Mouse (Mus musculus) cerebellum, adult 2 months (tissue): ENCODE data around the gene Fam78a.

Source experiments
- CTCF ChIP-seq: fragments of 200-500 bp; IDR thresholded peaks from 2 replicates; pipeline ENCODE4 v1.5.1; 2011; ENCODE audit warnings: low read depth, mild to moderate bottlenecking, control low read depth, low read length, moderate library complexity, borderline replicate concordance; ENCODE audit not compliant: insufficient read depth
- POLR2A ChIP-seq: fragments of 200-500 bp; IDR thresholded peaks from 2 replicates; pipeline ENCODE4 v1.6.1; 2011; ENCODE audit warnings: low read length, control low read depth, borderline replicate concordance; ENCODE audit not compliant: insufficient read depth

DNA sequence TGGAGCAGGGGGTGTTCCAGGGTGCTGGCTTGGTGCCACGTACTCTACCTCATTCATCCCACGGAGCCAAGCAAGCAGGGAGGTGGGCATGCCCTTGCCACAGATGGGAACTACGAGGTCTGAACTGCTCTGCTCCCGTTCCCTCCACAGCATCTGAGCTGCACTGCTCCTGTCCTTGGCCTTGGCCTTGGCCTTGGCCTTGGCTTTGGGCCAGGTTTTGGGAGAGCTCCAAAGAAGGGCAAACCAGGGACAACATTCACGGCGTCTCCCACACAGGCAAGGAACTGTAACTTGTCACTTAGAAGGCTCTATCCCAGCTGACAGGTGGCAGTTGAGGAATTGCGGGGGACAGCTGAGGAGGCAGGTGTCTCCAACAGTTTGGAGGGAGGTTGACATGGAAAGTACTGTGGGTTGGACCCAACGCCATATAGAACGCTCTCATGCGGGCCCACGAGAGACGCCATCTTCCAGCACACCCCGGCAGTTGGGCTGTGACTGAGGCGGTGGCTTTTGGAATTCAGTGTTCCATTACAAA lies 5.4 kb downstream of the Fam78a start:
- no peak for TF ChIP-seq POLR2A
- TF ChIP-seq CTCF, result no peak
